Mouse (Mus musculus) bone marrow, adult 2 months (tissue): ENCODE data around the gene Crtac1.

ENCODE experiments used
- CTCF ChIP-seq: fragments of 200-500 bp; IDR thresholded peaks from 2 replicates; pipeline ENCODE4 v1.5.1; 2011; ENCODE audit warnings: low read length, control low read depth; ENCODE audit not compliant: control insufficient read depth, insufficient read depth
- POLR2A ChIP-seq: fragments of 200-500 bp; IDR thresholded peaks from 2 replicates; pipeline ENCODE4 v1.6.1; 2011; ENCODE audit warnings: low read depth, mild to moderate bottlenecking, control low read depth, low read length, borderline replicate concordance; ENCODE audit not compliant: control insufficient read depth

DNA sequence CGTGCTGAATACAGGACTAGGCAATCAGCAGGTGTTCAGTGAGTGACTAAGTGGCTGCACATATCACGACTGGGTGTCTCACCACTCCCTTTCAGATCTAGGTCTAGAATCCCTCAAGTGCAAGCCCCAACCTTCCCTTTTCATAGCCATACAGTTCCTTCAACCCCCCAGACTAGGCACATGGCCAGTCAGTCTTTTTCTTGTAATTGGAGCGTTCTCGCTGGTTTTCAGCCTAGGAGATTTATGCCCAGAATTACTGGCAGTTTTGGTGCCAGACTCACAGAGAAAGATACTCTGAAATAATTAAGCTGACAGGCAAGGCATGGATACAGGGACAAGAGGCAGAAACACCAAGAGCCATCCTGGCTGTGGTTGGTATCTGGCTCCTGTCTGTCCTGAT is 37.7 kb downstream of the Crtac1 start:
- TF ChIP-seq CTCF, result no peak
- TF ChIP-seq POLR2A, result no peak
